Mouse (Mus musculus): ENCODE results near the gene Hist1h3d. TPM values are rescaled to one million over a fixed set of nuclear protein-coding genes. Genes with fewer than 3 reads are reported as not detected.
"Not testable (repeated sequence)": the region's sequence is repeated elsewhere in the genome, so short reads cannot be mapped to it uniquely, and the experiment has no call there.

The Hist1h3d gene
- polyA plus RNA-seq, 1 experiment from 2014 or later: 13.2 TPM

GRCm38 (mm10) chr13:23620056-23620732 lies 44.6 kb downstream of the Hist1h3d start:
- 56% methylated on average over 12 of the region's 12 CpGs for WGBS
- no peaks in the 10 kb centered on the region for H3K36me3 ChIP-seq (ENCODE audit: control insufficient read depth, insufficient read depth, low read length)
- peak; percentile 25 for DNase-seq (ENCODE audit: low spot score)
- no peak for ATAC-seq (ENCODE audit: insufficient number of reproducible peaks, low FRiP score, low TSS enrichment, low read depth)
- H3K4me2 ChIP-seq (ENCODE audit: low read depth, severe bottlenecking): peak overlapping the region; percentile 94
- no peaks in the 10 kb centered on the region for H3K9me3 ChIP-seq (ENCODE audit: control insufficient read depth, low read length)
- no peaks in the 10 kb centered on the region for H3K27me3 ChIP-seq (ENCODE audit: control insufficient read depth, insufficient read depth, low read length)
- peak overlapping the region; percentile 49 for H3K9ac ChIP-seq (ENCODE audit: low read length)
- H3K4me1 ChIP-seq (ENCODE audit: control insufficient read depth, insufficient read depth, low read length): peaks cover 4% of the 10 kb centered on the region; the same call in 1 of the 2 replicates
- H3K4me3 ChIP-seq (ENCODE audit: low read depth, low read length): peak overlapping the region; percentile 70
- peak overlapping the region; percentile 99 for H3K27ac ChIP-seq (replicated peaks; ENCODE audit: low read depth, low read length)

GRCm38 (mm10) chr13:23620733-23621531 lies 45.4 kb downstream of the Hist1h3d start, which contains the start of gene Hist1h2be:
TSS of gene Hist1h2be (minus strand) at chr13:23621124.
- Histone ChIP-seq H3K36me3 (ENCODE audit: control insufficient read depth, insufficient read depth, low read length) (no peaks in the 10 kb centered on the region), H3K4me2 (ENCODE audit: low read depth, severe bottlenecking) (peak within 1 kb of the TSS; percentile 94), H3K4me1 (ENCODE audit: control insufficient read depth, insufficient read depth, low read length) (peaks cover 4% of the 10 kb centered on the region; the same call in 1 of the 2 replicates), H3K9me3 (ENCODE audit: control insufficient read depth, low read length) (no peaks in the 10 kb centered on the region), H3K27ac (replicated peaks; ENCODE audit: low read depth, low read length) (peak within 1 kb of the TSS; percentile 99), H3K9ac (ENCODE audit: low read length) (peak within 1 kb of the TSS; percentile 95), H3K4me3 (ENCODE audit: low read depth, low read length) (peak within 1 kb of the TSS; percentile 70), H3K27me3 (ENCODE audit: control insufficient read depth, insufficient read depth, low read length) (no peaks in the 10 kb centered on the region)
- DNase-seq (ENCODE audit: low spot score) (peak; percentile 75), ATAC-seq (ENCODE audit: insufficient number of reproducible peaks, low FRiP score, low TSS enrichment, low read depth) (peak; percentile 89)
- 1% methylated on average over 27 of the region's 27 CpGs for WGBS

DNA sequence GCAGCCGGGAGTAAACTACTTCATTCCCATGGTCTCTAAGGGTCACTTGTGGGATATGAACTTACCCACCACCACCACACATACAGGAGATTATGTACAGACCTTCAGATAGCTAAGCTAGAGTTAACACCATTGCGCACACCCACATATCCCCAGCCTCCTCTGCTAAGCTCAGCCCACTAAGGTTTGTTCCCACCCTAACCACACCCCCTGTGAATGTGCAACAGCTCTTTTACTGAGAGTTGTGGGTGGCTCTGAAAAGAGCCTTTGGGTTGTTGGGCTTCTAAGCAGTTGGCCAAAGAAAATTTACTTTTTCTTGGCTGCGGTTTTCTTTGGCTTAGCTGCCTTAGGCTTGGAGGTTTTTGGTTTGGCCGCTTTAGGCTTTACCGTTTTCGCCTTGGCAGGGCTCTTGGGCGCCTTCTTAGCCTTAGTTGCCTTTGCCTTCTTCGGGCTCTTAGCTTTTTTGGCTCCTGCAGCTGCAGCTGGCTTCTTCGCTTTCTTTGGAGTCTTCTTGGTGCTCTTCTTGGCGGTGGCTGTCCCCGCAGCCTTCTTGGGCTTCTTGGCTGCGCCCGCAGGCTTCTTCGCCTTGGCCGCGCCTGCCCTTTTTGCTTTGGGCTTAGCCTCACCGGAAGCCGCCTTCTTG lies 46.1 kb downstream of the Hist1h3d start:
- Histone ChIP-seq H3K4me1 (ENCODE audit: control insufficient read depth, insufficient read depth, low read length) (peaks cover 4% of the 10 kb centered on the region; the same call in 1 of the 2 replicates), H3K27me3 (ENCODE audit: control insufficient read depth, insufficient read depth, low read length) (no peaks in the 10 kb centered on the region), H3K36me3 (ENCODE audit: control insufficient read depth, insufficient read depth, low read length) (no peaks in the 10 kb centered on the region), H3K9ac (ENCODE audit: low read length) (peak overlapping the region; percentile 95), H3K9me3 (ENCODE audit: control insufficient read depth, low read length) (no peaks in the 10 kb centered on the region), H3K27ac (replicated peaks; ENCODE audit: low read depth, low read length) (peak overlapping the region; percentile 99), H3K4me2 (ENCODE audit: low read depth, severe bottlenecking) (peak overlapping the region; percentile 94), H3K4me3 (ENCODE audit: low read depth, low read length) (peak overlapping the region; percentile 70)
- peak; percentile 88 for ATAC-seq (ENCODE audit: insufficient number of reproducible peaks, low FRiP score, low TSS enrichment, low read depth)
- under 1% methylated on average over 18 of the region's 18 CpGs for WGBS
- DNase-seq (ENCODE audit: low spot score): peak; percentile 86

DNA sequence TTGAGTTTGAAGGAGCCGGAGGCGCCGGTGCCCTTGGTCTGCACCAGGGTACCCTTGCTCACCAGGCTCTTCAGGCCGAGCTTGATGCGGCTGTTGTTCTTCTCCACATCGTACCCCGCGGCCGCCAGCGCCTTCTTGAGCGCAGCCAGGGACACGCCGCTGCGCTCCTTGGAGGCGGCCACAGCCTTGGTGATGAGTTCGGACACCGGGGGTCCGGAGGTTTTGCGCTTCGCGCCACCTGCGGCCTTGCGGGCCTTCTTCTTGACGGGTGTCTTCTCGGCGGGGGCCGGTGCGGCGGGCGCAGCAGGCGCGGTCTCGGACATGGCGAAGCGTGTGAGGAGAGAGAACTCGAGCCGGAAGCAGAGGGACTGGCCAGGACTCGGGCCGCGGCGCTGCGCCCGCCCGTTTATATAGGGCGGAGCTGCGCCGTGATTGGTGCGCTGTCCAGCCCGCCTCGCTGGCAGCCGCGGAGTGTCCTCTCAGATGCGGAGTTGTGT lies 46.7 kb downstream of the Hist1h3d start, which contains the start of gene Hist1h1e:
TSS of gene Hist1h1e (minus strand) at position 384 of the 497 bp plus-strand sequence.
- Histone ChIP-seq H3K4me2 (ENCODE audit: low read depth, severe bottlenecking) (peak within 1 kb of the TSS; percentile 94), H3K27ac (replicated peaks; ENCODE audit: low read depth, low read length) (peak within 1 kb of the TSS; percentile 99), H3K9ac (ENCODE audit: low read length) (peak within 1 kb of the TSS; percentile 95), H3K4me3 (ENCODE audit: low read depth, low read length) (peak within 1 kb of the TSS; percentile 70)
- H3K36me3 ChIP-seq (ENCODE audit: control insufficient read depth, insufficient read depth, low read length); H3K27me3 ChIP-seq (ENCODE audit: control insufficient read depth, insufficient read depth, low read length); H3K4me1 ChIP-seq (ENCODE audit: control insufficient read depth, insufficient read depth, low read length); H3K9me3 ChIP-seq (ENCODE audit: control insufficient read depth, low read length): not testable (repeated sequence)
- WGBS: under 1% methylated on average over 52 of the region's 53 CpGs
- DNase-seq (ENCODE audit: low spot score) (peak; percentile 95), ATAC-seq (ENCODE audit: insufficient number of reproducible peaks, low FRiP score, low TSS enrichment, low read depth) (peak; percentile 92)

GRCm38 (mm10) chr13:23622861-23623450 lies 47.4 kb downstream of the Hist1h3d start:
- peak overlapping the region; percentile 99 for H3K27ac ChIP-seq (replicated peaks; ENCODE audit: low read depth, low read length)
- H3K9me3 ChIP-seq (ENCODE audit: control insufficient read depth, low read length): no peaks in the 10 kb centered on the region
- ATAC-seq (ENCODE audit: insufficient number of reproducible peaks, low FRiP score, low TSS enrichment, low read depth): no peak
- H3K4me3 ChIP-seq (ENCODE audit: low read depth, low read length): peak overlapping the region; percentile 70
- no peaks in the 10 kb centered on the region for H3K36me3 ChIP-seq (ENCODE audit: control insufficient read depth, insufficient read depth, low read length)
- H3K27me3 ChIP-seq (ENCODE audit: control insufficient read depth, insufficient read depth, low read length): no peaks in the 10 kb centered on the region
- peak; percentile 32 for DNase-seq (ENCODE audit: low spot score)
- peaks cover 4% of the 10 kb centered on the region; the same call in 1 of the 2 replicates for H3K4me1 ChIP-seq (ENCODE audit: control insufficient read depth, insufficient read depth, low read length)
- H3K4me2 ChIP-seq (ENCODE audit: low read depth, severe bottlenecking): peak overlapping the region; percentile 94
- 31% methylated on average over 7 of the region's 7 CpGs for WGBS
- H3K9ac ChIP-seq (ENCODE audit: low read length): peak overlapping the region; percentile 95

Small RNAs within 50 kb of the gene (microRNA-seq; reads per million reads assigned to microRNA genes)
- not detected for gene Gm44297
- gene Gm44359: not detected
- gene Gm44394: not detected

Other genes with a start within 250 kb of the Hist1h3d start
- gene Zfp322a, start 206.6 kb upstream of the Hist1h3d start, polyA plus RNA-seq (2014; fragmentation: Nextera tagmentation; extraction: Ambion mirVana): 71.9 and 76.4 TPM in 2 replicates
- gene Abt1, start 151.9 kb upstream of the Hist1h3d start, polyA plus RNA-seq (2014; fragmentation: Nextera tagmentation; extraction: Ambion mirVana): 16.3 and 17.4 TPM in 2 replicates
- not detected in 2 replicates for gene Btn1a1, start 109.9 kb upstream of the Hist1h3d start, polyA plus RNA-seq (2014; fragmentation: Nextera tagmentation; extraction: Ambion mirVana)
- 1.3 and 2.2 TPM in 2 replicates for gene Btn2a2, start 86.9 kb upstream of the Hist1h3d start, polyA plus RNA-seq (2014; fragmentation: Nextera tagmentation; extraction: Ambion mirVana)
- gene Hist1h4h, start 44.7 kb upstream of the Hist1h3d start, polyA plus RNA-seq (2014; fragmentation: Nextera tagmentation; extraction: Ambion mirVana): 4.0 and 5.6 TPM in 2 replicates
- gene Hist1h2af, start 41.9 kb upstream of the Hist1h3d start, polyA plus RNA-seq (2014; fragmentation: Nextera tagmentation; extraction: Ambion mirVana): 5.1 and 7.9 TPM in 2 replicates
- gene Hist1h3g, start 40.3 kb upstream of the Hist1h3d start, polyA plus RNA-seq (2014; fragmentation: Nextera tagmentation; extraction: Ambion mirVana): 7.0 and 9.4 TPM in 2 replicates
- 0.79 and 1.0 TPM in 2 replicates for gene Hist1h2bh, start 32.4 kb upstream of the Hist1h3d start, polyA plus RNA-seq (2014; fragmentation: Nextera tagmentation; extraction: Ambion mirVana)
- gene Hist1h3f, start 31.7 kb upstream of the Hist1h3d start, polyA plus RNA-seq (2014; fragmentation: Nextera tagmentation; extraction: Ambion mirVana): 1.4 and 2.0 TPM in 2 replicates
- 0.67 and 2.3 TPM in 2 replicates for gene Hist1h4f, start 24.1 kb upstream of the Hist1h3d start, polyA plus RNA-seq (2014; fragmentation: Nextera tagmentation; extraction: Ambion mirVana)
- gene Hist1h1d, start 22.5 kb upstream of the Hist1h3d start, polyA plus RNA-seq (2014; fragmentation: Nextera tagmentation; extraction: Ambion mirVana): 0.54 and 0.56 TPM in 2 replicates
- 9.6 and 9.8 TPM in 2 replicates for gene Hist1h3e, start 13.4 kb upstream of the Hist1h3d start, polyA plus RNA-seq (2014; fragmentation: Nextera tagmentation; extraction: Ambion mirVana)
- 98.4 and 102 TPM in 2 replicates for gene Hist1h2ae, start 4.5 kb upstream of the Hist1h3d start, polyA plus RNA-seq (2014; fragmentation: Nextera tagmentation; extraction: Ambion mirVana)
- 8.2 and 10.0 TPM in 2 replicates for gene Hist1h2bg, start 4.4 kb upstream of the Hist1h3d start, polyA plus RNA-seq (2014; fragmentation: Nextera tagmentation; extraction: Ambion mirVana)
- 4.5 and 5.4 TPM in 2 replicates for gene Hist1h2bf, start 1.6 kb upstream of the Hist1h3d start, polyA plus RNA-seq (2014; fragmentation: Nextera tagmentation; extraction: Ambion mirVana)
- 2.2 and 3.1 TPM in 2 replicates for gene Hist1h2ad, start 1.4 kb upstream of the Hist1h3d start, polyA plus RNA-seq (2014; fragmentation: Nextera tagmentation; extraction: Ambion mirVana)
- gene Hist1h4d, start 5.8 kb downstream of the Hist1h3d start, polyA plus RNA-seq (2014; fragmentation: Nextera tagmentation; extraction: Ambion mirVana): 133 and 134 TPM in 2 replicates
- 3.1 and 3.9 TPM in 2 replicates for gene Hist1h2be, start 45.4 kb downstream of the Hist1h3d start, polyA plus RNA-seq (2014; fragmentation: Nextera tagmentation; extraction: Ambion mirVana)
- gene Hist1h1e, start 46.8 kb downstream of the Hist1h3d start, polyA plus RNA-seq (2014; fragmentation: Nextera tagmentation; extraction: Ambion mirVana): 20.3 and 24.6 TPM in 2 replicates
- gene Hist1h2ac, start 108.2 kb downstream of the Hist1h3d start, polyA plus RNA-seq (2014; fragmentation: Nextera tagmentation; extraction: Ambion mirVana): 0.96 and 1.0 TPM in 2 replicates
- gene Hist1h2bc, start 108.4 kb downstream of the Hist1h3d start, polyA plus RNA-seq (2014; fragmentation: Nextera tagmentation; extraction: Ambion mirVana): 19.9 and 21.1 TPM in 2 replicates
- 0.28 TPM in 1 of 2 replicates, not detected in the other for gene Hist1h1t, start 120.1 kb downstream of the Hist1h3d start, polyA plus RNA-seq (2014; fragmentation: Nextera tagmentation; extraction: Ambion mirVana)
- gene Hist1h4c, start 122.7 kb downstream of the Hist1h3d start, polyA plus RNA-seq (2014; fragmentation: Nextera tagmentation; extraction: Ambion mirVana): 6.6 and 7.9 TPM in 2 replicates
- gene Hfe, start 135.1 kb downstream of the Hist1h3d start, polyA plus RNA-seq (2014; fragmentation: Nextera tagmentation; extraction: Ambion mirVana): 2.1 and 3.7 TPM in 2 replicates
- gene Hist1h1c, start 163.0 kb downstream of the Hist1h3d start, polyA plus RNA-seq (2014; fragmentation: Nextera tagmentation; extraction: Ambion mirVana): 15.4 and 16.6 TPM in 2 replicates
- gene Hist1h3c, start 169.8 kb downstream of the Hist1h3d start, polyA plus RNA-seq (2014; fragmentation: Nextera tagmentation; extraction: Ambion mirVana): 13.3 and 14.0 TPM in 2 replicates
- 1.7 and 3.4 TPM in 2 replicates for gene Hist1h2bb, start 171.0 kb downstream of the Hist1h3d start, polyA plus RNA-seq (2014; fragmentation: Nextera tagmentation; extraction: Ambion mirVana)
- gene Hist1h2ab, start 175.4 kb downstream of the Hist1h3d start, polyA plus RNA-seq (2014; fragmentation: Nextera tagmentation; extraction: Ambion mirVana): 63.8 and 65.5 TPM in 2 replicates
- gene Hist1h3b, start 176.5 kb downstream of the Hist1h3d start, polyA plus RNA-seq (2014; fragmentation: Nextera tagmentation; extraction: Ambion mirVana): 7.5 and 12.0 TPM in 2 replicates
- 6.3 and 7.9 TPM in 2 replicates for gene Hist1h4b, start 181.2 kb downstream of the Hist1h3d start, polyA plus RNA-seq (2014; fragmentation: Nextera tagmentation; extraction: Ambion mirVana)
- gene Hist1h4a, start 185.5 kb downstream of the Hist1h3d start, polyA plus RNA-seq (2014; fragmentation: Nextera tagmentation; extraction: Ambion mirVana): 0.35 and 0.78 TPM in 2 replicates
- 5.1 and 5.4 TPM in 2 replicates for gene Hist1h3a, start 186.6 kb downstream of the Hist1h3d start, polyA plus RNA-seq (2014; fragmentation: Nextera tagmentation; extraction: Ambion mirVana)
- 2.8 and 4.1 TPM in 2 replicates for gene Hist1h1a, start 187.9 kb downstream of the Hist1h3d start, polyA plus RNA-seq (2014; fragmentation: Nextera tagmentation; extraction: Ambion mirVana)
- gene Trim38, start 194.2 kb downstream of the Hist1h3d start, polyA plus RNA-seq (2014; fragmentation: Nextera tagmentation; extraction: Ambion mirVana): 0.30 TPM in 1 of 2 replicates, not detected in the other
- gene Slc17a2, start 231.2 kb downstream of the Hist1h3d start, polyA plus RNA-seq (2014; fragmentation: Nextera tagmentation; extraction: Ambion mirVana): not detected in 2 replicates

Data from limb, embryonic 11.5 days (tissue).